Comparison of ENCODE assay signal across 8 mouse cellular contexts in the genomic region with DNA sequence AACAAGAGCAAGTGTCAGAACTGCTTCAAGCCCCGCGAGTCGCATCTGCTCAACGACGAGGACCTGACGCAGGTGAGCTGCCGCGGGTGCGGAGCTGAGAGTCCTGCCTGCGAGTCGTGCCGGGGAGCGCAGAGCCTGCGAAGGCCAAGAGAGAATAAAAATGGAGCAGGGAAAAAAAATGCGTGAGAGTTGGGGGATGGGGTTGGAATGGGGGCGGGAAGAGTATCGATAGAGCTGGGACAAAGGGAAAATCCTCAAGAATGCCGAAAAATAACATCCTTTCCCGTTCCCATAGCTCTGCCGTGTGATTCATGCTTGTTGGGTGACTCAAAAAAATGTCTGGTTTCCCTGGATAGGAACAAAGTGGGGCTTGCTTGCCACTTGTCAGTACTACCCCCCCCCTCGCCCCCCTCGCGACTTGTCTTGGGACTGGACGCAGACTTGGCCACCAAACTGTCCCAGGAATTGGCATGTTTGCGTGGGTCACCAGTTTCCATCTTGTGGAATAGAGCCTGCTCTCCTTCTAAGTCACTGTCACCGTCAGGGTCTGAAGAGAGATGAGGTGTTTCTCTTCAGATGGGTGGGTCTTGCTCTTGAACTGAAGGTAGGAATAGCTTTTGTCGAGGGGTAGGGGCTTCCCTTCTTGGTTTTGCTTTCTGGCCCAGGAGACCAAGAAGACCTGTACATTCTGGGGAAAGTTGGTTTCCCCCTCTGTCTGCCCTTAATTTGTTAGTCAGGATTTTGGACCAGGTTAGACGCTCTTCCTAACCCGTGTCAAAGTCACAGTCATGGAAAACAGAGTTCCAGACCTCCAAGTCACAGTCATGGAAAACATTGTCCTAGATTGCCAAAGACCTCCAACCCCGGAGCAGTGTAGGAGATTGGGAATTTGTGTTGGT. TPM values are rescaled to one million over a fixed set of nuclear protein-coding genes. Genes with fewer than 3 reads are reported as not detected.
DNase-seq lines count a peak whose midpoint lies in the region; ATAC-seq lines count a peak whose summit lies in the region.

No protein-coding gene starts in this region.

- ATAC-seq in erythroblast, adult 5-6 weeks (replicated peaks; ENCODE audit: low FRiP score, poor library complexity, severe bottlenecking): no peak
- ATAC-seq in heart, embryonic 15.5 days (replicated peaks; ENCODE audit: insufficient number of reproducible peaks, insufficient read depth, low FRiP score, low read depth): no peak
- no peak for ATAC-seq in limb, embryonic 13.5 days (ENCODE audit: low FRiP score, low read depth)
- peak; percentile 20; the same call in 1 of the 2 replicates for ATAC-seq in neural tube, embryonic 11.5 days (ENCODE audit: insufficient read depth, low FRiP score, low TSS enrichment)

- H3K4me3 ChIP-seq in erythroblast, embryonic 14.5 days (replicated peaks): peak overlapping the region; percentile 81
- H3K4me3 ChIP-seq in brown adipose tissue, adult 24 weeks (ENCODE audit: insufficient read depth, low read depth, low read length): peak overlapping the region; percentile 91
- H3K4me3 ChIP-seq in heart, embryonic 15.5 days: peak overlapping the region; percentile 71
- H3K4me3 ChIP-seq in limb, embryonic 13.5 days: peak overlapping the region; percentile 69
- peak overlapping the region; percentile 77 for H3K4me3 ChIP-seq in neural tube, embryonic 11.5 days (ENCODE audit: low read depth, low read length)

- H3K27ac ChIP-seq in brown adipose tissue, adult 24 weeks (replicated peaks; ENCODE audit: low read depth, low read length): peak overlapping the region; percentile 89
- peak overlapping the region; percentile 95 for H3K27ac ChIP-seq in heart, embryonic 15.5 days
- peak overlapping the region; percentile 87 for H3K27ac ChIP-seq in limb, embryonic 13.5 days
- H3K27ac ChIP-seq in neural tube, embryonic 11.5 days (ENCODE audit: low read depth, low read length): peak overlapping the region; percentile 92

- H3K4me1 ChIP-seq in erythroblast, embryonic 14.5 days (ENCODE audit: control insufficient read depth): peaks cover 42% of the 10 kb centered on the region
- H3K4me1 ChIP-seq in brown adipose tissue, adult 24 weeks (ENCODE audit: control insufficient read depth, insufficient read depth, insufficient read length, low read length): peaks cover 21% of the 10 kb centered on the region
- H3K4me1 ChIP-seq in heart, embryonic 15.5 days (replicated peaks): peaks cover 45% of the 10 kb centered on the region
- peaks cover 43% of the 10 kb centered on the region for H3K4me1 ChIP-seq in limb, embryonic 13.5 days
- H3K4me1 ChIP-seq in neural tube, embryonic 11.5 days (ENCODE audit: control insufficient read depth, insufficient read depth, low read length): peaks cover 11% of the 10 kb centered on the region

- peak overlapping the region; percentile 88 for H3K9ac ChIP-seq in heart, embryonic 15.5 days
- peak overlapping the region; percentile 85 for H3K9ac ChIP-seq in limb, embryonic 13.5 days
- H3K9ac ChIP-seq in neural tube, embryonic 11.5 days (ENCODE audit: low read length): peak overlapping the region; percentile 92

- peak; percentile 29 for DNase-seq in A20 (ENCODE audit: low read depth, low spot score)
- peak; percentile 48 for DNase-seq in neural tube, embryonic 11.5 days (ENCODE audit: low spot score)
- DNase-seq in layer of hippocampus, adult 9-10 months (ENCODE audit: low spot score): no peak

- no peaks in the 10 kb centered on the region for H3K9me3 ChIP-seq in erythroblast, embryonic 14.5 days (ENCODE audit: control insufficient read depth, low read length)
- H3K9me3 ChIP-seq in heart, embryonic 15.5 days (replicated peaks): no peaks in the 10 kb centered on the region
- H3K9me3 ChIP-seq in limb, embryonic 13.5 days: no peaks in the 10 kb centered on the region
- no peaks in the 10 kb centered on the region for H3K9me3 ChIP-seq in neural tube, embryonic 11.5 days (ENCODE audit: control insufficient read depth, low read length)

- 2% methylated on average over 30 of the region's 30 CpGs for WGBS in heart, embryonic 15.5 days
- WGBS in limb, embryonic 13.5 days: 2% methylated on average over 30 of the region's 30 CpGs
- 4% methylated on average over 30 of the region's 30 CpGs for WGBS in neural tube, embryonic 11.5 days

- peaks cover 7% of the 10 kb centered on the region; the same call in 1 of the 2 replicates for H3K36me3 ChIP-seq in erythroblast, embryonic 14.5 days (ENCODE audit: control insufficient read depth)
- H3K36me3 ChIP-seq in heart, embryonic 15.5 days: no peaks in the 10 kb centered on the region
- H3K36me3 ChIP-seq in limb, embryonic 13.5 days: no peaks in the 10 kb centered on the region
- H3K36me3 ChIP-seq in neural tube, embryonic 11.5 days (ENCODE audit: control insufficient read depth, insufficient read depth, low read length): no peaks in the 10 kb centered on the region

- H3K4me2 ChIP-seq in heart, embryonic 15.5 days: peak overlapping the region; percentile 72
- H3K4me2 ChIP-seq in limb, embryonic 13.5 days (replicated peaks): peak overlapping the region; percentile 95
- peak overlapping the region; percentile 88 for H3K4me2 ChIP-seq in neural tube, embryonic 11.5 days (ENCODE audit: low read depth)

- H3K27me3 ChIP-seq in erythroblast, embryonic 14.5 days (ENCODE audit: control insufficient read depth): peaks cover 3% of the 10 kb centered on the region; the same call in 1 of the 2 replicates
- H3K27me3 ChIP-seq in heart, embryonic 15.5 days: no peaks in the 10 kb centered on the region
- H3K27me3 ChIP-seq in limb, embryonic 13.5 days: peaks cover 3% of the 10 kb centered on the region; the same call in 1 of the 2 replicates
- no peaks in the 10 kb centered on the region for H3K27me3 ChIP-seq in neural tube, embryonic 11.5 days (ENCODE audit: control insufficient read depth, insufficient read depth, low read length)

RNA-seq across cellular contexts. Expression of gene Mprip, which starts 2.0 kb away (rescaled TPM):
- 3.0 and 3.4 TPM in 2 replicates for polyA plus RNA-seq in erythroblast, embryonic 14.5 days (2012)
- total RNA-seq in erythroblast, adult 5-6 weeks (2015; ENCODE audit: low replicate concordance): 5.6 and 20.9 TPM in 2 replicates
- total RNA-seq in erythroblast, adult 5-6 weeks (2017; ENCODE audit: low replicate concordance): 10.6 and 21.7 TPM in 2 replicates
- 83.7 and 89.7 TPM in 2 replicates for polyA plus RNA-seq in brown adipose tissue, adult 24 weeks (2012; ENCODE audit: insufficient read depth, insufficient read length, missing spikeins)
- polyA plus RNA-seq in heart, embryonic 15.5 days (2015; fragmentation: Nextera tagmentation; extraction: Ambion mirVana): 51.1 and 67.3 TPM in 2 replicates
- 40.7 and 44.4 TPM in 2 replicates for polyA plus RNA-seq in limb, embryonic 13.5 days (2015; fragmentation: Nextera tagmentation; extraction: Ambion mirVana)
- 87.6 and 91.3 TPM in 2 replicates for polyA plus RNA-seq in neural tube, embryonic 11.5 days (2014; fragmentation: Nextera tagmentation; extraction: Ambion mirVana)
